Mouse (Mus musculus): ENCODE measurements at regions not wholly inside any gene's neighbourhood (a gene's known extent, or its start where the extent isn't known, plus 50 kb on each side); places are given as distances from the start of the nearest gene placed in this dataset.
"Not testable (repeated sequence)": the region's sequence is repeated elsewhere in the genome, so short reads cannot be mapped to it uniquely, and the experiment has no call there.

- no peak overlapping the region for H3K4me3 ChIP-seq (ENCODE audit: insufficient read depth, low read length)
- H3K27ac ChIP-seq (ENCODE audit: insufficient read depth, low read length) = no peak overlapping the region
- TF ChIP-seq POLR2A (IDR thresholded peaks at IDR 0.05; ENCODE audit: extremely low read depth, insufficient read depth, low read length) (no peak), CTCF (IDR thresholded peaks at IDR 0.05; ENCODE audit: extremely low read depth, insufficient read depth, low read length) (no peak)
- no peaks in the 10 kb centered on the region for H3K4me1 ChIP-seq (ENCODE audit: control insufficient read depth, insufficient read depth, low read length)
Observed at GRCm38 (mm10) chr2:3864872-3865271, 152.6 kb upstream of the Frmd4a start.

- not testable (repeated sequence) for H3K4me1 ChIP-seq (ENCODE audit: control insufficient read depth, insufficient read depth, low read length); H3K4me3 ChIP-seq (ENCODE audit: insufficient read depth, low read length)
Observed at GRCm38 (mm10) chr2:3866736-3867135, 150.8 kb upstream of the Frmd4a start.

GRCm38 (mm10) chr2:3869701-3870100 is 147.8 kb upstream of the Frmd4a start:
- Histone ChIP-seq H3K4me3 (ENCODE audit: insufficient read depth, low read length) (no peak overlapping the region), H3K27ac (ENCODE audit: insufficient read depth, low read length) (no peak overlapping the region), H3K4me1 (ENCODE audit: control insufficient read depth, insufficient read depth, low read length) (no peaks in the 10 kb centered on the region)
- TF ChIP-seq CTCF (IDR thresholded peaks at IDR 0.05; ENCODE audit: extremely low read depth, insufficient read depth, low read length) (no peak), POLR2A (IDR thresholded peaks at IDR 0.05; ENCODE audit: extremely low read depth, insufficient read depth, low read length) (no peak)

More at GRCm38 (mm10) chr2:3866736-3867135, 150.8 kb upstream of the Frmd4a start:
- H3K27ac ChIP-seq (ENCODE audit: insufficient read depth, low read length) = not testable (repeated sequence)

- TF ChIP-seq POLR2A (IDR thresholded peaks at IDR 0.05; ENCODE audit: extremely low read depth, insufficient read depth, low read length) = no peak
- no peak for TF ChIP-seq CTCF (IDR thresholded peaks at IDR 0.05; ENCODE audit: extremely low read depth, insufficient read depth, low read length)
- no peak overlapping the region for H3K4me3 ChIP-seq (ENCODE audit: insufficient read depth, low read length)
Observed at GRCm38 (mm10) chr2:3871748-3872147, 145.8 kb upstream of the Frmd4a start.

GRCm38 (mm10) chr2:3887000-3887399 is 130.5 kb upstream of the Frmd4a start:
- Histone ChIP-seq H3K4me1 (ENCODE audit: control insufficient read depth, insufficient read depth, low read length) (no peaks in the 10 kb centered on the region), H3K27ac (ENCODE audit: insufficient read depth, low read length) (no peak overlapping the region), H3K4me3 (ENCODE audit: insufficient read depth, low read length) (no peak overlapping the region)
- no peak for TF ChIP-seq CTCF (IDR thresholded peaks at IDR 0.05; ENCODE audit: extremely low read depth, insufficient read depth, low read length)
- TF ChIP-seq POLR2A (IDR thresholded peaks at IDR 0.05; ENCODE audit: extremely low read depth, insufficient read depth, low read length) = no peak

More at GRCm38 (mm10) chr2:3871748-3872147, 145.8 kb upstream of the Frmd4a start:
- Histone ChIP-seq H3K27ac (ENCODE audit: insufficient read depth, low read length) (no peak overlapping the region), H3K4me1 (ENCODE audit: control insufficient read depth, insufficient read depth, low read length) (no peaks in the 10 kb centered on the region)

- Histone ChIP-seq H3K4me1 (ENCODE audit: control insufficient read depth, insufficient read depth, low read length) (no peaks in the 10 kb centered on the region), H3K4me3 (ENCODE audit: insufficient read depth, low read length) (no peak overlapping the region; the same call in 1 of the 2 replicates), H3K27ac (ENCODE audit: insufficient read depth, low read length) (no peak overlapping the region)
- no peak for TF ChIP-seq CTCF (IDR thresholded peaks at IDR 0.05; ENCODE audit: extremely low read depth, insufficient read depth, low read length)
- TF ChIP-seq POLR2A (IDR thresholded peaks at IDR 0.05; ENCODE audit: extremely low read depth, insufficient read depth, low read length) = no peak
Observed at GRCm38 (mm10) chr2:3887845-3888433, 129.6 kb upstream of the Frmd4a start.

GRCm38 (mm10) chr2:3889381-3889780 is 128.1 kb upstream of the Frmd4a start:
- TF ChIP-seq POLR2A (IDR thresholded peaks at IDR 0.05; ENCODE audit: extremely low read depth, insufficient read depth, low read length) (no peak), CTCF (IDR thresholded peaks at IDR 0.05; ENCODE audit: extremely low read depth, insufficient read depth, low read length) (no peak)
- Histone ChIP-seq H3K4me1 (ENCODE audit: control insufficient read depth, insufficient read depth, low read length) (no peaks in the 10 kb centered on the region), H3K4me3 (ENCODE audit: insufficient read depth, low read length) (no peak overlapping the region), H3K27ac (ENCODE audit: insufficient read depth, low read length) (no peak overlapping the region)

GRCm38 (mm10) chr2:3890462-3890861 is 127.1 kb upstream of the Frmd4a start:
- H3K27ac ChIP-seq (ENCODE audit: insufficient read depth, low read length) = no peak overlapping the region
- TF ChIP-seq CTCF (IDR thresholded peaks at IDR 0.05; ENCODE audit: extremely low read depth, insufficient read depth, low read length) (no peak), POLR2A (IDR thresholded peaks at IDR 0.05; ENCODE audit: extremely low read depth, insufficient read depth, low read length) (no peak)
- no peak overlapping the region for H3K4me3 ChIP-seq (ENCODE audit: insufficient read depth, low read length)
- no peaks in the 10 kb centered on the region for H3K4me1 ChIP-seq (ENCODE audit: control insufficient read depth, insufficient read depth, low read length)

- Histone ChIP-seq H3K4me3 (ENCODE audit: insufficient read depth, low read length) (no peak overlapping the region), H3K27ac (ENCODE audit: insufficient read depth, low read length) (no peak overlapping the region), H3K4me1 (ENCODE audit: control insufficient read depth, insufficient read depth, low read length) (no peaks in the 10 kb centered on the region)
- TF ChIP-seq CTCF (IDR thresholded peaks at IDR 0.05; ENCODE audit: extremely low read depth, insufficient read depth, low read length) (no peak), POLR2A (IDR thresholded peaks at IDR 0.05; ENCODE audit: extremely low read depth, insufficient read depth, low read length) (no peak)
Observed at GRCm38 (mm10) chr2:3907026-3907425, 110.5 kb upstream of the Frmd4a start.

GRCm38 (mm10) chr2:3908192-3908591 is 109.3 kb upstream of the Frmd4a start:
- TF ChIP-seq CTCF (IDR thresholded peaks at IDR 0.05; ENCODE audit: extremely low read depth, insufficient read depth, low read length) (no peak), POLR2A (IDR thresholded peaks at IDR 0.05; ENCODE audit: extremely low read depth, insufficient read depth, low read length) (no peak)
- Histone ChIP-seq H3K27ac (ENCODE audit: insufficient read depth, low read length) (no peak overlapping the region), H3K4me3 (ENCODE audit: insufficient read depth, low read length) (no peak overlapping the region)

More at GRCm38 (mm10) chr2:3908192-3908591, 109.3 kb upstream of the Frmd4a start:
- no peaks in the 10 kb centered on the region for H3K4me1 ChIP-seq (ENCODE audit: control insufficient read depth, insufficient read depth, low read length)
